Mouse (Mus musculus) CH12.LX (cell line): ENCODE measurements around the gene Ppp2r2d.

ENCODE experiments used
- CHD2 ChIP-seq: IDR thresholded peaks from 2 replicates; pipeline ENCODE4 v1.6.1; 2011; ENCODE audit warnings: low read length, improper control_type of control experiment
- CTCF ChIP-seq, 2 experiments: IDR thresholded peaks in 1 of 2; conservative IDR thresholded peaks in 1 of 2; 2 replicates each; pipeline ENCODE4 v1.5.1; 2011 to 2012; ENCODE audit warnings: low read depth in 2 of 2, low read length in 2 of 2, improper control_type of control experiment in 1 of 2, inconsistent platforms in 1 of 2, mild to moderate bottlenecking in 1 of 2, moderate library complexity in 1 of 2
- EP300 ChIP-seq: IDR thresholded peaks from 2 replicates; pipeline ENCODE4 v1.6.1; 2011; ENCODE audit warnings: low read length, improper control_type of control experiment
- ETS1 ChIP-seq: conservative IDR thresholded peaks from 2 replicates; pipeline ENCODE4 v1.6.1; 2012; ENCODE audit warnings: low read depth, mild to moderate bottlenecking, inconsistent platforms, low read length, improper control_type of control experiment, moderate library complexity
- JUN ChIP-seq: IDR thresholded peaks from 2 replicates; pipeline ENCODE4 v1.6.1; 2011; ENCODE audit warnings: low read depth, mild to moderate bottlenecking, low read length, improper control_type of control experiment, moderate library complexity; ENCODE audit not compliant: insufficient read depth
- MAFK ChIP-seq: IDR thresholded peaks from 2 replicates; pipeline ENCODE4 v1.6.1; 2011; ENCODE audit warnings: low read length, improper control_type of control experiment; ENCODE audit not compliant: insufficient replicate concordance
- MAZ ChIP-seq: IDR thresholded peaks from 2 replicates; pipeline ENCODE4 v1.6.1; 2012; ENCODE audit warnings: low read depth, mild to moderate bottlenecking, inconsistent platforms, low read length, improper control_type of control experiment, moderate library complexity
- MXI1 ChIP-seq: IDR thresholded peaks from 2 replicates; pipeline ENCODE4 v1.6.1; 2011; ENCODE audit warnings: mild to moderate bottlenecking, low read depth, low read length, improper control_type of control experiment
- POLR2A ChIP-seq: IDR thresholded peaks from 2 replicates; pipeline ENCODE4 v1.6.1; 2011; ENCODE audit warnings: low read depth, mild to moderate bottlenecking, improper control_type of control experiment, low read length
- POLR2AphosphoS2 ChIP-seq: IDR thresholded peaks from 2 replicates; pipeline ENCODE4 v1.6.1; 2011; ENCODE audit warnings: low read depth, low read length, improper control_type of control experiment
- RAD21 ChIP-seq: IDR thresholded peaks from 2 replicates; pipeline ENCODE4 v1.6.1; 2011; ENCODE audit warnings: low read depth, mild to moderate bottlenecking, low read length, improper control_type of control experiment, moderate library complexity
- SIN3A ChIP-seq: IDR thresholded peaks from 2 replicates; pipeline ENCODE4 v1.6.1; 2012; ENCODE audit warnings: low read length, improper control_type of control experiment, inconsistent platforms
- TBP ChIP-seq: conservative IDR thresholded peaks from 2 replicates; pipeline ENCODE4 v1.6.1; 2011; ENCODE audit warnings: low read depth, low read length, improper control_type of control experiment
- USF1 ChIP-seq: IDR thresholded peaks from 2 replicates; pipeline ENCODE4 v1.6.1; 2014; ENCODE audit warnings: low read depth, mild to moderate bottlenecking, inconsistent platforms, low read length, improper control_type of control experiment

DNA sequence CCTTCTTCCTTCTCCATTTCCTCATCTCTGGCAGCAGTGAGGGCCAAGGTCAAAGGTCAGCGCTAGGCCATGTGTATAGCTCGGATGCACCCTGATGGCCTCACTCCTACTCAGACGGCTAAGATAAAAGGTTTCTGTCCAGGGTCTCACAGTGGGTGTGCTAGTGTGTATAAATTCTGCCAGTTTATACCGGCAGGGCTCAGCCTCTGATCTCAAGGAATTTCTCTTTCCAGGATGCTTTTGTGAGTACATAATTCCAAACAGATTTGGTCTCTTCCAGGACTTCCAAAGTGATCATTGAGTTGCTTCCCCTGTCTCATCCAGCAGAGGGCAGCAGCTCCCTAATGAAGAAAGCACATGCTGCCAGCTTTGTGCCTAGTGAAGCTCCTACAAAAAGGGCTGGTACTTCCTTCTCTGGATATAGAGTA lies 5.3 kb upstream of the Ppp2r2d start:
- no peak for TF ChIP-seq JUN
- no peak for TF ChIP-seq MAZ
- TF ChIP-seq USF1, result no peak
- TF ChIP-seq EP300, result no peak
- no peak for TF ChIP-seq MAFK
- peak; percentile 29 to 84; a peak in 3 of 4 replicates for TF ChIP-seq CTCF (conservative IDR thresholded peaks at IDR 0.05 in 1 of 2, IDR thresholded peaks at IDR 0.05 in 1 of 2; ENCODE audit: low read depth in 2 of 2, low read length in 2 of 2)
- TF ChIP-seq SIN3A, result no peak
- no peak for TF ChIP-seq TBP
- no peak for TF ChIP-seq CHD2
- TF ChIP-seq POLR2A, result no peak
- TF ChIP-seq ETS1, result no peak
- peak; percentile 78 for TF ChIP-seq RAD21
- TF ChIP-seq POLR2AphosphoS2, result no peak
- no peak for TF ChIP-seq MXI1
